In the genomic region with DNA sequence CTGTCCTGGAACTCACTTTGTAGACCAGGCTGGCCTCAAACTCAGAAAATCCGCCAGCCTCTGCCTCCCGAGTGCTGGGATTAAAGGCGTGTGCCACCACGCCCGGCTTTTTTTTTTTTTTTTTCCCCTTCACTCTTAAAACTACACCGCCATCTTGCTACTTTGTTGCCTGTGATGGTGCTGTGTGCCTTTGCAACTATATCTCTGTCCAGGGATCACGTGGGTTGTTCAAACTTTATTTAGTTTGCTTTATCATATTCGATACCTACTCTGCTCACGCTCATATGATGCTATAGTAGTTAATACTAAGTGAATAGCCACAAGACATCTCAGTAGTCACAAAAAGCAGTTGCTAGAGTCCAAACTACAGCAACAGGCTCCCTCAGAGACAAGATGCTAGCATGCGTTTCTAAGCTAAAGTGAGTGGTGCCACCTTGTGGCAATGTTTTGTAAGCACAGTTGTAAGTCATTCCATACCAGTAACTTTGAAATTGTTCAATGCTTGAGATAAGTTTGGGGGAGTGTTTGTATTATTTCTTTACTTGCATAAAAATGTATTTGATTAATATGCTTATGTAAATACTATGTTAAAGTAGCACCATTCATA, we compare ENCODE assay signal across 8 mouse cellular contexts. TPM values are rescaled to one million over a fixed set of nuclear protein-coding genes. Genes with fewer than 3 reads are reported as not detected.
DNase-seq lines count a peak whose midpoint lies in the region; TF ChIP-seq lines count a peak whose summit lies in the region.

No protein-coding gene starts in this region.

- intact Hi-C loops in left cerebral cortex, adult 2 months (cut with DNase I): loop anchor here (1.0 to 10.0 kb wide), 2 partner anchors 429 to 601 kb away; no protein-coding TSS in a partner anchor
- intact Hi-C loops in gastrocnemius, postnatal 14 days (cut with DNase I; ENCODE audit: low total_unique reads): no loop called here
- intact Hi-C loops in left cerebral cortex, postnatal 14 days (cut with DNase I): loop anchor here (5.0 to 10.0 kb wide), 2 partner anchors 428 to 611 kb away; partner anchors contain the start of gene Lif

- H3K4me3 ChIP-seq in left cerebral cortex, adult 2 months: no peak overlapping the region
- H3K4me3 ChIP-seq in MEL (ENCODE audit: control insufficient read depth in 1 of 2, insufficient read depth in 1 of 2, low read depth in 2 of 2, low read length in 2 of 2): peak overlapping the region; percentile 31 to 46

- TF ChIP-seq RAD21 in MEL (IDR thresholded peaks at IDR 0.05; ENCODE audit: low read depth, low read length): peak; percentile 98

- no peak for TF ChIP-seq EP300 in MEL (IDR thresholded peaks at IDR 0.05; ENCODE audit: low read depth in 1 of 2, low read length in 2 of 2)

- peak in 1 of 2 experiments; percentile 35; a peak in 1 of 4 replicates for TF ChIP-seq POLR2A in MEL (IDR thresholded peaks at IDR 0.05; ENCODE audit: control insufficient read depth in 1 of 2, insufficient read depth in 1 of 2, low read depth in 1 of 2, low read length in 2 of 2, poor library complexity in 1 of 2)

- no peaks in the 10 kb centered on the region for H3K4me1 ChIP-seq in MEL (ENCODE audit: control insufficient read depth in 1 of 2, insufficient read depth in 2 of 2, low read length in 2 of 2)

- peak; percentile 56 to 61 for DNase-seq in left cerebral cortex, adult 2 months (ENCODE audit: extremely low spot score in 1 of 2, low spot score in 2 of 2)
- DNase-seq in left cerebral cortex, adult 11 months (ENCODE audit: low spot score): no peak
- peak; percentile 94 for DNase-seq in MEL (ENCODE audit: low read depth, low spot score)
- peak; percentile 72 for DNase-seq in c-Kit-positive CD71-positive TER-119-negative erythroid progenitor cells, embryonic 14.5 days (ENCODE audit: low read depth)
- DNase-seq in gastrocnemius, postnatal 14 days: peak; percentile 61
- DNase-seq in left cerebral cortex, postnatal 14 days (ENCODE audit: low spot score in 2 of 2): peak; percentile 73 to 84
- peak; percentile 88 for DNase-seq in retina, embryonic 14.5 days (ENCODE audit: low spot score)
- DNase-seq in yolk sac, embryonic 10.5 days (ENCODE audit: low spot score): peak; percentile 32

- peak overlapping the region; percentile 44 for H3K9ac ChIP-seq in MEL (ENCODE audit: control insufficient read depth, low read depth, low read length, poor library complexity, severe bottlenecking)

- no peaks in the 10 kb centered on the region for H3K9me3 ChIP-seq in MEL (replicated peaks; ENCODE audit: insufficient read depth, low read length)

- peak; percentile 93 for TF ChIP-seq CTCF in left cerebral cortex, adult 2 months (IDR thresholded peaks at IDR 0.05)
- TF ChIP-seq CTCF in MEL (IDR thresholded peaks at IDR 0.05 in 2 of 3, conservative IDR thresholded peaks at IDR 0.05 in 1 of 3; ENCODE audit: control insufficient read depth in 1 of 3, insufficient read depth in 1 of 3, low read depth in 2 of 3, low read length in 3 of 3, poor library complexity in 1 of 3, severe bottlenecking in 1 of 3): peak; percentile 55 to 99 (median 89); a peak in 5 of 6 replicates

- no peak overlapping the region for H3K27ac ChIP-seq in left cerebral cortex, adult 2 months
- H3K27ac ChIP-seq in MEL (ENCODE audit: control insufficient read depth, low read depth, low read length): peak overlapping the region; percentile 9; the same call in 1 of the 2 replicates

- H3K27me3 ChIP-seq in MEL (ENCODE audit: control insufficient read depth in 1 of 2, insufficient read depth in 2 of 2, low read length in 2 of 2): peaks cover 0 to 2% of the 10 kb centered on the region in 2 experiments; a peak in 1 of 4 replicates

- no peaks in the 10 kb centered on the region for H3K36me3 ChIP-seq in MEL (ENCODE audit: control insufficient read depth in 1 of 2, insufficient read depth in 2 of 2, low read length in 2 of 2)

- no peaks in the 10 kb centered on the region for H3K79me2 ChIP-seq in MEL (ENCODE audit: control insufficient read depth, insufficient read depth, low read length, poor library complexity)

TF ChIP-seq in MEL, 35 proteins besides CTCF, POLR2A, EP300 and RAD21:
- TF ChIP-seq SMC3 (IDR thresholded peaks at IDR 0.05; ENCODE audit: low read depth, low read length): peak; percentile 96
- peak; percentile 85 for TF ChIP-seq ZNF384 (IDR thresholded peaks at IDR 0.05; ENCODE audit: low read depth, low read length)
- TF ChIP-seq MEF2A (IDR thresholded peaks at IDR 0.05; ENCODE audit: extremely low read depth, insufficient replicate concordance, low read depth, low read length, poor library complexity, severe bottlenecking): no peak
- no peak for TF ChIP-seq ZMIZ1 (IDR thresholded peaks at IDR 0.05; ENCODE audit: low read depth, low read length)
- no peak for TF ChIP-seq MAZ (IDR thresholded peaks at IDR 0.05; ENCODE audit: low read depth, low read length)
- TF ChIP-seq NRF1 (IDR thresholded peaks at IDR 0.05; ENCODE audit: insufficient read depth, low read depth, low read length, poor library complexity, severe bottlenecking): no peak
- TF ChIP-seq TBP (IDR thresholded peaks at IDR 0.05; ENCODE audit: low read depth, low read length): peak; percentile 69
- TF ChIP-seq ZC3H11A (IDR thresholded peaks at IDR 0.05; ENCODE audit: low read depth, low read length): peak; percentile 92
- TF ChIP-seq CHD2 (IDR thresholded peaks at IDR 0.05; ENCODE audit: low read length): no peak
- no peak for TF ChIP-seq TCF12 (IDR thresholded peaks at IDR 0.05; ENCODE audit: low read depth, low read length)
- TF ChIP-seq KAT2A (conservative IDR thresholded peaks at IDR 0.05; ENCODE audit: low read depth, low read length): no peak
- no peak for TF ChIP-seq ELF1 (IDR thresholded peaks at IDR 0.05; ENCODE audit: low read depth, low read length)
- peak; percentile 79 for TF ChIP-seq SIN3A (IDR thresholded peaks at IDR 0.05; ENCODE audit: low read length)
- TF ChIP-seq USF1 (IDR thresholded peaks at IDR 0.05; ENCODE audit: low read depth, low read length): peak; percentile 86
- peak; percentile 80 for TF ChIP-seq MAX (IDR thresholded peaks at IDR 0.05; ENCODE audit: low read length)
- no peak for TF ChIP-seq MYB (IDR thresholded peaks at IDR 0.05; ENCODE audit: low read depth, low read length)
- no peak for TF ChIP-seq USF2 (IDR thresholded peaks at IDR 0.05; ENCODE audit: borderline replicate concordance in 1 of 2, insufficient read depth in 1 of 2, low read depth in 1 of 2, low read length in 2 of 2)
- TF ChIP-seq CHD1 (IDR thresholded peaks at IDR 0.05; ENCODE audit: low read depth, low read length): no peak
- 0 out of 2 replicates have a peak, but pooled peaks have one; percentile 35 for TF ChIP-seq HCFC1 (IDR thresholded peaks at IDR 0.05; ENCODE audit: low read depth, low read length)
- TF ChIP-seq BHLHE40 (IDR thresholded peaks at IDR 0.05; ENCODE audit: borderline replicate concordance, low read depth, low read length): no peak
- no peak for TF ChIP-seq JUND (IDR thresholded peaks at IDR 0.05; ENCODE audit: low read depth, low read length)
- TF ChIP-seq MAFK (IDR thresholded peaks at IDR 0.05; ENCODE audit: borderline replicate concordance, low read depth, low read length): no peak
- TF ChIP-seq RCOR1 (IDR thresholded peaks at IDR 0.05; ENCODE audit: low read depth, low read length): no peak
- no peak for TF ChIP-seq UBTF (IDR thresholded peaks at IDR 0.05; ENCODE audit: borderline replicate concordance, insufficient read depth, low read depth, low read length)
- no peak for TF ChIP-seq ETS1 (IDR thresholded peaks at IDR 0.05; ENCODE audit: low read depth, low read length)
- no peak for TF ChIP-seq POLR2AphosphoS2 (IDR thresholded peaks at IDR 0.05; ENCODE audit: low read length)
- no peak for TF ChIP-seq E2F4 (IDR thresholded peaks at IDR 0.05; ENCODE audit: borderline replicate concordance, low read depth, low read length)
- TF ChIP-seq GABPA (IDR thresholded peaks at IDR 0.05; ENCODE audit: low read depth, low read length): no peak
- no peak for TF ChIP-seq TAL1 (IDR thresholded peaks at IDR 0.05; ENCODE audit: low read length)
- TF ChIP-seq NELFE (IDR thresholded peaks at IDR 0.05; ENCODE audit: low read depth, low read length): peak; percentile 32; the same call in 1 of the 2 replicates
- no peak for TF ChIP-seq ZKSCAN1 (IDR thresholded peaks at IDR 0.05; ENCODE audit: low read depth, low read length)
- TF ChIP-seq MXI1 (IDR thresholded peaks at IDR 0.05; ENCODE audit: low read depth, low read length): peak; percentile 72; the same call in 1 of the 2 replicates
- TF ChIP-seq GATA1 (IDR thresholded peaks at IDR 0.05; ENCODE audit: low read depth, low read length): no peak
- TF ChIP-seq MYC (IDR thresholded peaks at IDR 0.05; ENCODE audit: low read depth, low read length): peak; percentile 97
- no peak for TF ChIP-seq POLR2AphosphoS5 (IDR thresholded peaks at IDR 0.05; ENCODE audit: borderline replicate concordance, low read depth, low read length)

RNA-seq across cellular contexts. Expression of gene Nipsnap1, which starts 8.0 kb away (rescaled TPM):
- 10 to 100 TPM; 84.8 to 85.8 TPM for total RNA-seq in left cerebral cortex, adult 2 months (2021)
- 13.7 and 14.9 TPM in 2 replicates for total RNA-seq in MEL (2012; rRNA removed)
- polyA plus RNA-seq in MEL (2012; ENCODE audit: insufficient read depth in 1 of 2, insufficient read length in 2 of 2, low read depth in 1 of 2, low replicate concordance in 2 of 2, missing spikeins in 1 of 2): 10 to 100 TPM in 1 of 2 experiments, not detected in 1; 22.9 TPM
- total RNA-seq in gastrocnemius, postnatal 14 days (2021): under 1 TPM; 0.84 to 0.90 TPM
- total RNA-seq in left cerebral cortex, postnatal 14 days (2021): 10 to 100 TPM; 89.1 to 92.0 TPM

RNA-seq across cellular contexts. Expression of gene Nf2, which starts 16.4 kb away (rescaled TPM):
- 10 to 100 TPM; 74.3 to 74.7 TPM for total RNA-seq in left cerebral cortex, adult 2 months (2021)
- 70.3 and 73.6 TPM in 2 replicates for total RNA-seq in MEL (2012; rRNA removed)
- 100 to 1,000 TPM in 1 of 2 experiments, 10 to 100 TPM in 1; 95.6 to 246 TPM for polyA plus RNA-seq in MEL (2012; ENCODE audit: insufficient read depth in 1 of 2, insufficient read length in 2 of 2, low read depth in 1 of 2, low replicate concordance in 2 of 2, missing spikeins in 1 of 2)
- total RNA-seq in gastrocnemius, postnatal 14 days (2021): 10 to 100 TPM; 35.2 to 40.9 TPM
- 100 to 1,000 TPM; 100 to 104 TPM for total RNA-seq in left cerebral cortex, postnatal 14 days (2021)

RNA-seq across cellular contexts. Expression of gene Thoc5, which starts 29.4 kb away (rescaled TPM):
- 10 to 100 TPM; 37.4 to 38.9 TPM for total RNA-seq in left cerebral cortex, adult 2 months (2021)
- total RNA-seq in MEL (2012; rRNA removed): 75.3 and 80.4 TPM in 2 replicates
- 10 to 100 TPM; 69.1 to 72.0 TPM for polyA plus RNA-seq in MEL (2012; ENCODE audit: insufficient read depth in 1 of 2, insufficient read length in 2 of 2, low read depth in 1 of 2, low replicate concordance in 2 of 2, missing spikeins in 1 of 2)
- total RNA-seq in gastrocnemius, postnatal 14 days (2021): 10 to 100 TPM; 11.4 to 13.0 TPM
- 10 to 100 TPM; 35.8 to 38.3 TPM for total RNA-seq in left cerebral cortex, postnatal 14 days (2021)
